Mouse (Mus musculus): ENCODE measurements at regions not wholly inside any gene's neighbourhood (a gene's known extent, or its start where the extent isn't known, plus 50 kb on each side); places are given as distances from the start of the nearest gene placed in this dataset.
"Not testable (repeated sequence)": the region's sequence is repeated elsewhere in the genome, so short reads cannot be mapped to it uniquely, and the experiment has no call there.

DNA sequence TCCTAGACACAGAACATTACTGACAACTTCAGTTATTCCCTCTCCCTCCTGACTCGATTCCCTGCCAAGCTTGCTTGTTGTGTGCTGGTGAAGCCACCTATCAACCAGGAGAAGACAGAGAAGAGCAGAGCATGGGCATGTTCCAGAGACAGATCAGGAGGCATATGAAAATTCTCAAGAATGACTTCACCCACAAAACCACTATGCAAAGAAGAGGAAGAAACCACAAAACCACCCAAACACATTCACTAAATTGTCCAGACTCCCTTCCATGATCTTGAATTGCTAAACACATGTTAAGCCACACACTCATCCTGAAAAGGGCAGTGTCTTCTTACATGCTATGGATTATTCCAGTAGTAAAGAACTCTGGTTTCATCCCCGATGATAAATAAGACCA lies 284.8 kb upstream of the Tex13c3 start:
- no peak for DNase-seq (ENCODE audit: low spot score)

DNA sequence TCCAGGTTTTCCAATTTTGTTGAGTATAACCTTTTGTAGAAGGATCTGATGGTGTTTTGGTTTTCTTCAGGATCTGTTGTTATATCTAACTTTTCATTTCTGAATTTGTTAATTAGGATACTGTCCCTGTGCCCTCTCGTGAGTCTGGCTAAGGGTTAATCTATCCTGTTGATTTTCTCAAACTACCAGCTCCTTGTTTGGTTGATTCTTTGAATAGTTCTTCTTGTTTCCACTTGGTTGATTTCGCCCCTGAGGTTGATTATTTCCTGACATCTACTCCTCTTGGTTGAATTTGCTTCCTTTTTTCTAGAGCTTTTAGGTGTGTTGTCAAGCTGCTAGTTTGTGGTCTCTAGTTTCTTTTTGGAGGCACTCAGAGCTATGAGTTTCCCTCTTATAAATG lies 270.4 kb upstream of the Tex13c3 start:
- not testable (repeated sequence) for DNase-seq (ENCODE audit: low spot score)

DNA sequence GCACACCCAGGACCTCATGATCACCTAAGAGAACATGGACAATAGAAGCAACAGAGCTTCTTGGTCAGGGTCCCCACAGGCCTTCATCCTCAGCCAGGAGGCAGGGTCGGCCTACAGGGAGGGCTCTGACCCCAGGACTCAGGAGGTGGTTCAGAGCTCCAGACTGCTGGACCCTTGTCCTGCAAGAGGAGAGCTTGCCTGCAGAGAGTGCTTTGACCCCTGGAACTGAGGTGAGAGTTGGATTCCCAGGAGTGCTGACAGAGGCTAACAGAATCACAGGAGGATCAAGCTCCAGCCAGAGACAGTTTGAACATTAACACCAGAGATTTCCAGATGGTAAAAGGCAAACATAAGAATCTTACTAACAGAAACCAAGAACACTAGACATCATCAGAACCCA lies 227.9 kb upstream of the Tex13c3 start:
- peak; percentile 37 for DNase-seq (ENCODE audit: low spot score)

DNA sequence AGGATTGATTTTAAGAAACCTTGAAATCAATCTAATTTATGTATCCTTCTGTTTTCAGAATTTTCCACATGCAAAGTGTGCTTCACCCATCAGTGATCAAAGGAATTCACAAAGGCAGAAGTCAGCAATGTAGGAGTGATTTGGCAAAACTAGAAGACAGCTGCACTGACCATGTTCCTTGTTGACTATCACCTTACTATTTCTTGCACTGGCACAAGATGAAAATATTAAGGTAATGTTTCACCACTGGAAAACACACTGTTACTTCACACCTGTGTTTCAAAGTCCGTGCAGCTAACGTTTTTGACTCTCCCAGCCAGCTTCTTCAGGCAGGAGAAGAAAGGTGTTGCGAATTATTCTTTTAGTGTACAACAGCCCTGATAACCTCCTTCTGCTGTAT lies 221.4 kb upstream of the Tex13c3 start:
- no peak for DNase-seq (ENCODE audit: low spot score)

DNA sequence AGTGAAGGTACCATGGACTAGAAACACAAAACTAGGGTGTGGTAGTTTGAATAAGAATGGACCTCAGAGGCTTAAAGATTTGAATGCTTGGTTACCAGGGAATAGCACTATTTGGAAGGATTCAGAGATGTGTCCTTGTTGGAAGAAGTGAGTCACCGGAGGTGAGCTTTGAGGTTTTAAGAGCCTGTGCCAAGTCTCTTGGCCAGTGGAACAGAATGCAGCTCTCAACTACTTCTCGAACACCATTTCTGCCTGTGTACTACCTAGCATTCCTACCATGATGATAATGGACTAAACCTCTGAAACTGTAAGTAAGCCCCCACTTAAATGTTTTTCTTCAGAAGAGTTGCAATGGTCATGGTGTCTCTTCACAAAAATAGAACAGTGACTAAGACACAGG lies 219.2 kb upstream of the Tex13c3 start:
- no peak for DNase-seq (ENCODE audit: low spot score)

DNA sequence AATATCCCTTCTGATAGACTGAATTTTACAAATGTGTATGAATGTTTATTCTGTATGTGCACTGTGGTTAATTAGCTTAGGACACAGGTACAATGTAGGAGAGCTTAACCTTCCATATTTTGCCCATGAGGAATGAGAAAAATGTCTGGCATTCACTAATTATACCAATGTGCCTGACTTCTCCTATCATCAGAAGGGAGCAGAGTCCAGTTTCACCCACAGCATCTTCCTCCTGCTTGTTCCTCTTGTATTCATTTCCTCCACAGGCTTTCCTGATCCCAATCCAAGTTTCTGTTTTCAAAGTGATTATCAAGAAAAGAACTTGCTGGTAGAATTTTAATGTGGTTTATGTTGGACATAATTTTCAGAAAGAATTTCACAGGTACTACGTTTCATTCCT lies 206.4 kb upstream of the Tex13c3 start:
- DNase-seq (ENCODE audit: low spot score), result no peak
